Mouse (Mus musculus): ENCODE measurements around the gene Bend4.

GRCm38 (mm10) chr5:67377044-67377621, 51.0 kb downstream of the Bend4 start:
- no peak for TF ChIP-seq CTCF (IDR thresholded peaks at IDR 0.05; ENCODE audit: low read depth, low read length)
- TF ChIP-seq POLR2A (IDR thresholded peaks at IDR 0.05; ENCODE audit: extremely low read depth, insufficient read depth, low read length): no peak
